Mouse (Mus musculus): Measurements from ENCODE around the gene Rpl39l. TPM values are rescaled to one million over a fixed set of nuclear protein-coding genes. Genes with fewer than 3 reads are reported as not detected.
"Not testable (repeated sequence)": the region's sequence is repeated elsewhere in the genome, so short reads cannot be mapped to it uniquely, and the experiment has no call there.

Rpl39l gene
- polyA plus RNA-seq, 2 experiments, result 8.5 to 8.6 TPM

- H3K4me1 ChIP-seq (ENCODE audit: control insufficient read depth, insufficient read depth, low read length), result no peaks in the 10 kb centered on the region
- H3K9me3 ChIP-seq (ENCODE audit: control insufficient read depth, low read length), result no peaks in the 10 kb centered on the region
- H3K9ac ChIP-seq (ENCODE audit: low read depth, low read length, severe bottlenecking), result no peak overlapping the region
- no peak for TF ChIP-seq POLR2A (IDR thresholded peaks at IDR 0.05; ENCODE audit: borderline replicate concordance, extremely low read depth, insufficient read depth, insufficient read length)
- H3K27me3 ChIP-seq (ENCODE audit: control insufficient read depth, insufficient read depth, low read length), result no peaks in the 10 kb centered on the region
- DNase-seq (ENCODE audit: low spot score) (peak; percentile 12), ATAC-seq (ENCODE audit: low FRiP score, low read depth) (no peak)
- 64% methylated on average over 8 of the region's 8 CpGs for WGBS
- H3K4me2 ChIP-seq (replicated peaks; ENCODE audit: low read depth, low read length, severe bottlenecking), result no peak overlapping the region
- H3K27ac ChIP-seq (replicated peaks; ENCODE audit: low read depth, low read length), result no peak overlapping the region
- H3K4me3 ChIP-seq (replicated peaks; ENCODE audit: low read length), result no peak overlapping the region
- no peaks in the 10 kb centered on the region for H3K36me3 ChIP-seq (ENCODE audit: control insufficient read depth, insufficient read depth, low read length)
Measured at GRCm38 (mm10) chr16:10169123-10169905, 712 bp upstream of the Rpl39l start.

GRCm38 (mm10) chr16:10171276-10171675, 1.2 kb downstream of the Rpl39l start:
- H3K4me2 ChIP-seq (replicated peaks; ENCODE audit: low read depth, low read length, severe bottlenecking), result no peak overlapping the region
- no peaks in the 10 kb centered on the region for H3K27me3 ChIP-seq (ENCODE audit: control insufficient read depth, insufficient read depth, low read length)
- H3K4me3 ChIP-seq (replicated peaks; ENCODE audit: low read length), result no peak overlapping the region
- H3K9ac ChIP-seq (ENCODE audit: low read depth, low read length, severe bottlenecking), result no peak overlapping the region
- no peak overlapping the region for H3K27ac ChIP-seq (replicated peaks; ENCODE audit: low read depth, low read length)
- H3K9me3 ChIP-seq (ENCODE audit: control insufficient read depth, low read length), result no peaks in the 10 kb centered on the region
- no peaks in the 10 kb centered on the region for H3K4me1 ChIP-seq (ENCODE audit: control insufficient read depth, insufficient read depth, low read length)
- ATAC-seq (ENCODE audit: low FRiP score, low read depth) (no peak), DNase-seq (ENCODE audit: low spot score) (no peak)
- H3K36me3 ChIP-seq (ENCODE audit: control insufficient read depth, insufficient read depth, low read length), result no peaks in the 10 kb centered on the region
- 89% methylated on average over 4 of the region's 4 CpGs for WGBS
- no peak for TF ChIP-seq POLR2A (IDR thresholded peaks at IDR 0.05; ENCODE audit: borderline replicate concordance, extremely low read depth, insufficient read depth, insufficient read length)

GRCm38 (mm10) chr16:10172179-10172820, 2.3 kb downstream of the Rpl39l start:
- Histone ChIP-seq H3K27me3 (ENCODE audit: control insufficient read depth, insufficient read depth, low read length) (no peaks in the 10 kb centered on the region), H3K9ac (ENCODE audit: low read depth, low read length, severe bottlenecking) (no peak overlapping the region), H3K27ac (replicated peaks; ENCODE audit: low read depth, low read length) (no peak overlapping the region), H3K9me3 (ENCODE audit: control insufficient read depth, low read length) (no peaks in the 10 kb centered on the region), H3K4me2 (replicated peaks; ENCODE audit: low read depth, low read length, severe bottlenecking) (no peak overlapping the region), H3K4me3 (replicated peaks; ENCODE audit: low read length) (no peak overlapping the region), H3K4me1 (ENCODE audit: control insufficient read depth, insufficient read depth, low read length) (no peaks in the 10 kb centered on the region), H3K36me3 (ENCODE audit: control insufficient read depth, insufficient read depth, low read length) (no peaks in the 10 kb centered on the region)
- no peak for TF ChIP-seq POLR2A (IDR thresholded peaks at IDR 0.05; ENCODE audit: borderline replicate concordance, extremely low read depth, insufficient read depth, insufficient read length)
- WGBS, result 83% methylated on average over 3 of the region's 3 CpGs
- DNase-seq (ENCODE audit: low spot score) (no peak), ATAC-seq (ENCODE audit: low FRiP score, low read depth) (no peak)

- ATAC-seq (ENCODE audit: low FRiP score, low read depth); H3K27ac ChIP-seq (replicated peaks; ENCODE audit: low read depth, low read length); DNase-seq (ENCODE audit: low spot score); H3K4me1 ChIP-seq (ENCODE audit: control insufficient read depth, insufficient read depth, low read length); H3K36me3 ChIP-seq (ENCODE audit: control insufficient read depth, insufficient read depth, low read length); H3K9ac ChIP-seq (ENCODE audit: low read depth, low read length, severe bottlenecking); H3K4me3 ChIP-seq (replicated peaks; ENCODE audit: low read length); H3K27me3 ChIP-seq (ENCODE audit: control insufficient read depth, insufficient read depth, low read length); H3K4me2 ChIP-seq (replicated peaks; ENCODE audit: low read depth, low read length, severe bottlenecking): not testable (repeated sequence)
- WGBS, result 95% methylated on average over 10 of the region's 10 CpGs
- H3K9me3 ChIP-seq (ENCODE audit: control insufficient read depth, low read length), result peaks cover 27% of the 10 kb centered on the region
Measured at GRCm38 (mm10) chr16:10187461-10187860, 17.4 kb downstream of the Rpl39l start.

DNA sequence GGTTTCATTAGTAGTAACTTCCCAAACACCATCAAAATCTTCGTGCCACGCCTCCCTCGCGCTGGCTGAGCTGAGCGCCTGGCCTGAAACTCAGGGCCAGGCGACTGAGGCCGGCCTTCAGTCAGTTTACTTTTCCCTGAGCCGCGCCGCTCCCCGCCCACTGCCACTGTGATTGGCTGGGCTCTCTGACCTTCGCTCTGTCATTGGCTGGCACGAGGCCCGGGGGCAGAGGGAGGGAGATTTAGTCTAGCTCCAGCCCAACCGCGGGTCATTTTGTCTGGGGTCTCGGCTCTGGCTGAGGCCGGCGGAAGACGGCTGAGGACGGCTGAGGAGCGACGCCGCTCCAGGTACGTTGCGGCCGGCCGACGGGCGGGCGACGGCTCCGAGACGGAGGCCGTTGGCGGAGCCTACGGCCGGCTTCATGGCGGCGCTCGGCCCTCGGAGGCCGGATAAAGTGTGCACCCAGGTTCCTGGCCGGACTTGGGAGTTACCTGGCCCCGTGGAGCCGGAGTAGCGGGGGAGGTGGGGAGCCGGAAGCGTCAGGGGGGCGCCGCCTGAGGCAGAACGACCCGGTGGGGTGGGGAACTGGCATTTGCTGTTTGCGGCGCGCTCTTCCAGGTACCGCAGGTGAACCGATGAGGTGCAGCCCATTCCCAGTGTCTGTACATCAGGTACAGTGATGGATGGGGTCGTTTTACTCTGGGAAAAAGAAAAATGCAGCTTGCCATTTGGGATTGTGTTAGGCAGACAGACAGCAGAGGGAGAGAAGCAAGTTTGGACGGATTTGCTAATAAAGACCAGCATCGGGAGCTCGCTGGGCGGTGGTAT, 22.9 kb downstream of the Rpl39l start, which contains the start of gene Atf7ip2:
Atf7ip2 (plus strand) TSS at position 34 of the 828 bp plus-strand sequence.
- H3K9me3 ChIP-seq (ENCODE audit: control insufficient read depth, low read length), result peaks cover 3% of the 10 kb centered on the region; the same call in 1 of the 2 replicates
- 0 out of 2 replicates have a peak, but pooled peaks have one; percentile 21 for TF ChIP-seq POLR2A (IDR thresholded peaks at IDR 0.05; ENCODE audit: borderline replicate concordance, extremely low read depth, insufficient read depth, insufficient read length)
- under 1% methylated on average over 58 of the region's 63 CpGs for WGBS
- no peaks in the 10 kb centered on the region for H3K27me3 ChIP-seq (ENCODE audit: control insufficient read depth, insufficient read depth, low read length)
- ATAC-seq (ENCODE audit: low FRiP score, low read depth), result peak; percentile 98
- no peak within 1 kb of the TSS for H3K27ac ChIP-seq (replicated peaks; ENCODE audit: low read depth, low read length)
- peaks cover 7% of the 10 kb centered on the region; the same call in 1 of the 2 replicates for H3K4me1 ChIP-seq (ENCODE audit: control insufficient read depth, insufficient read depth, low read length)
- no peaks in the 10 kb centered on the region for H3K36me3 ChIP-seq (ENCODE audit: control insufficient read depth, insufficient read depth, low read length)
- peak within 1 kb of the TSS; percentile 54 for H3K4me3 ChIP-seq (replicated peaks; ENCODE audit: low read length)
- H3K9ac ChIP-seq (ENCODE audit: low read depth, low read length, severe bottlenecking), result peak within 1 kb of the TSS; percentile 65
- DNase-seq (ENCODE audit: low spot score), result peak; percentile 87
- H3K4me2 ChIP-seq (replicated peaks; ENCODE audit: low read depth, low read length, severe bottlenecking), result peak within 1 kb of the TSS; percentile 97
